Mouse (Mus musculus) testis, adult 2 months (tissue): Measurements from ENCODE around the gene Cotl1.

ENCODE experiments used
- CTCF ChIP-seq: fragments of 200-500 bp; IDR thresholded peaks from 2 replicates; pipeline ENCODE4 v1.5.1; 2012; ENCODE audit warnings: low read depth, mild to moderate bottlenecking, inconsistent platforms, low read length, moderate library complexity; ENCODE audit not compliant: control insufficient read depth, insufficient read depth, insufficient replicate concordance
- POLR2A ChIP-seq: fragments of 200-500 bp; IDR thresholded peaks from 2 replicates; pipeline ENCODE4 v1.6.1; 2012; ENCODE audit warnings: low read depth, mild to moderate bottlenecking, inconsistent platforms, low read length, moderate library complexity; ENCODE audit not compliant: control insufficient read depth

DNA sequence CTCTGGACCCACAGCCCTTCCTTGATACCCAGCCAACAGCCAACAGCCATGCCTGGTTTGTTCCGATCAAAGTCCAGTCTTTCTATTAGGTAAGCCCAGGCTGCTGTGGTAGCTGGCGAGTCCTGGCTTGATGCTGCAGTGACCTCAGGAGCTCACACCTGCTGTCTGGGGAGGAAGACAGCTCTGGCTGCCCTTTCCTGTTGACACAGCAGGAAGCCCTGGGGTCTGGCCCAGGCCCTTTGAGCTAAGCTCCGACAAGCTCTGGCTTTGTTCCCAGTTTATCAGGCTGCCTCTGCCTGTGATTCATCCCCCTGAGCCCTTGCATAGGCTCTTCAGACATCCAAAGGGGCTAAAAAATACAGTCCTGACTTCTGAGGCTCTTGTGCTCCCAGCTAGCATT lies 45.3 kb upstream of the Cotl1 start:
- no peak for TF ChIP-seq CTCF
- no peak for TF ChIP-seq POLR2A
